Mouse (Mus musculus): ENCODE data around the gene Slc25a30. TPM values are rescaled to one million over a fixed set of nuclear protein-coding genes. Genes with fewer than 3 reads are reported as not detected.

The Slc25a30 gene
- polyA plus RNA-seq, 1 experiment from 2014 or later = 13.3 TPM

GRCm38 (mm10) chr14:75713661-75714060 is 73.2 kb downstream of the Slc25a30 start:
- ATAC-seq (ENCODE audit: low read depth) = no peak

GRCm38 (mm10) chr14:75712687-75713086 is 74.2 kb downstream of the Slc25a30 start:
- peaks cover 30% of the 10 kb centered on the region for H3K36me3 ChIP-seq (ENCODE audit: control insufficient read depth, insufficient read depth, low read length)
- ATAC-seq (ENCODE audit: low read depth) = no peak

More at GRCm38 (mm10) chr14:75713661-75714060, 73.2 kb downstream of the Slc25a30 start:
- Histone ChIP-seq H3K9me3 (ENCODE audit: control insufficient read depth, low read length) (no peaks in the 10 kb centered on the region), H3K27me3 (ENCODE audit: control insufficient read depth, insufficient read depth, low read length) (no peaks in the 10 kb centered on the region), H3K4me1 (ENCODE audit: control insufficient read depth, insufficient read depth, low read length) (no peaks in the 10 kb centered on the region), H3K27ac (ENCODE audit: low read depth, low read length) (no peak overlapping the region), H3K4me2 (ENCODE audit: low read depth, low read length) (no peak overlapping the region), H3K4me3 (ENCODE audit: low read depth, low read length) (no peak overlapping the region), H3K36me3 (ENCODE audit: control insufficient read depth, insufficient read depth, low read length) (peaks cover 40% of the 10 kb centered on the region), H3K9ac (replicated peaks; ENCODE audit: low read depth, low read length) (no peak overlapping the region)
- WGBS = 79% methylated on average over 4 of the region's 4 CpGs

GRCm38 (mm10) chr14:75711731-75712130 is 75.1 kb downstream of the Slc25a30 start:
- H3K4me2 ChIP-seq (ENCODE audit: low read depth, low read length) = no peak overlapping the region
- whole genome bisulfite sequencing = 99% methylated on average over 3 of the region's 3 CpGs
- H3K27ac ChIP-seq (ENCODE audit: low read depth, low read length) = no peak overlapping the region
- H3K27me3 ChIP-seq (ENCODE audit: control insufficient read depth, insufficient read depth, low read length) = no peaks in the 10 kb centered on the region
- no peak overlapping the region for H3K9ac ChIP-seq (replicated peaks; ENCODE audit: low read depth, low read length)
- H3K4me1 ChIP-seq (ENCODE audit: control insufficient read depth, insufficient read depth, low read length) = no peaks in the 10 kb centered on the region
- H3K36me3 ChIP-seq (ENCODE audit: control insufficient read depth, insufficient read depth, low read length) = peaks cover 25% of the 10 kb centered on the region
- H3K4me3 ChIP-seq (ENCODE audit: low read depth, low read length) = no peak overlapping the region
- ATAC-seq (ENCODE audit: low read depth) = no peak
- H3K9me3 ChIP-seq (ENCODE audit: control insufficient read depth, low read length) = no peaks in the 10 kb centered on the region

More at GRCm38 (mm10) chr14:75712687-75713086, 74.2 kb downstream of the Slc25a30 start:
- Histone ChIP-seq H3K4me2 (ENCODE audit: low read depth, low read length) (no peak overlapping the region), H3K4me1 (ENCODE audit: control insufficient read depth, insufficient read depth, low read length) (no peaks in the 10 kb centered on the region), H3K9ac (replicated peaks; ENCODE audit: low read depth, low read length) (no peak overlapping the region), H3K4me3 (ENCODE audit: low read depth, low read length) (no peak overlapping the region), H3K27ac (ENCODE audit: low read depth, low read length) (no peak overlapping the region), H3K9me3 (ENCODE audit: control insufficient read depth, low read length) (no peaks in the 10 kb centered on the region), H3K27me3 (ENCODE audit: control insufficient read depth, insufficient read depth, low read length) (no peaks in the 10 kb centered on the region)
- 95% methylated on average over 5 of the region's 5 CpGs for WGBS

Other genes starting within 250 kb of the Slc25a30 start
- gene Spert, start 193.9 kb downstream of the Slc25a30 start, polyA plus RNA-seq (2014; fragmentation: Nextera tagmentation; extraction: Ambion mirVana) = not detected in 2 replicates
- not detected in 2 replicates for gene Erich6b, start 144.8 kb downstream of the Slc25a30 start, polyA plus RNA-seq (2014; fragmentation: Nextera tagmentation; extraction: Ambion mirVana)
- 20.3 and 28.5 TPM in 2 replicates for gene Cog3, start 32.5 kb downstream of the Slc25a30 start, polyA plus RNA-seq (2014; fragmentation: Nextera tagmentation; extraction: Ambion mirVana)
- 788 and 789 TPM in 2 replicates for gene Tpt1, start 58.1 kb upstream of the Slc25a30 start, polyA plus RNA-seq (2014; fragmentation: Nextera tagmentation; extraction: Ambion mirVana)
- gene Kctd4, start 168.0 kb upstream of the Slc25a30 start, polyA plus RNA-seq (2014; fragmentation: Nextera tagmentation; extraction: Ambion mirVana) = 13.7 and 16.6 TPM in 2 replicates
- gene Gtf2f2, start 223.8 kb upstream of the Slc25a30 start, polyA plus RNA-seq (2014; fragmentation: Nextera tagmentation; extraction: Ambion mirVana) = 40.5 and 47.7 TPM in 2 replicates

All from neural tube, embryonic 14.5 days (tissue).